Mouse (Mus musculus): Measurements from ENCODE around the gene Endou. TPM values are rescaled to one million over a fixed set of nuclear protein-coding genes. Genes with fewer than 3 reads are reported as not detected.

The Endou gene
- polyA plus RNA-seq, 1 experiment from 2014 or later: 0.20 TPM

DNA sequence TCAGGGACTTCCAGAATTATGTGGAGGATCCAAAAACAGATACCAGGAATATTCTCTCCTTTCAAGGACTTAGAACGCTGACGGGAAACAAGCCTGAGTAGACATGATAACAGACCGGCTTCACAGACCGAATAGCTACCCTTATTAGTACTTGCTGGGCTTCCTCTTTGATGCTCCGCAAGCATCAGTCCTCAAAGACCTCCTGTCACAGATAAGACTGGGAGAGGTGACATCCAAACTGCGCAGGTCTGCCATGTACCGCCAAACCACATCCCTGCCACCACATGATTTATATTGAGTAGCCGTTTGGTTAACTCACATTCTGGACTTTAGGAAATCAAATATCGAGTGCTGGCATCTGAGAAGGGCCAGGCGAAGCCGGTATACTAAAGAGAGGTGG, 14.4 kb downstream of the Endou start:
- Histone ChIP-seq H3K4me2 (replicated peaks; ENCODE audit: low read depth, low read length) (no peak overlapping the region), H3K4me1 (ENCODE audit: control insufficient read depth, insufficient read depth, low read length) (no peaks in the 10 kb centered on the region), H3K27ac (ENCODE audit: low read length) (no peak overlapping the region), H3K9ac (replicated peaks; ENCODE audit: low read depth, low read length) (no peak overlapping the region), H3K27me3 (ENCODE audit: control insufficient read depth, insufficient read depth, low read length) (no peaks in the 10 kb centered on the region), H3K9me3 (ENCODE audit: control insufficient read depth, low read depth, low read length) (no peaks in the 10 kb centered on the region), H3K4me3 (ENCODE audit: low read depth, low read length) (no peak overlapping the region), H3K36me3 (ENCODE audit: control insufficient read depth, insufficient read depth, low read length) (no peaks in the 10 kb centered on the region)
- ATAC-seq (ENCODE audit: insufficient number of reproducible peaks, insufficient read depth, low FRiP score, low read depth): no peak
- 89% methylated on average over 11 of the region's 11 CpGs for WGBS

DNA sequence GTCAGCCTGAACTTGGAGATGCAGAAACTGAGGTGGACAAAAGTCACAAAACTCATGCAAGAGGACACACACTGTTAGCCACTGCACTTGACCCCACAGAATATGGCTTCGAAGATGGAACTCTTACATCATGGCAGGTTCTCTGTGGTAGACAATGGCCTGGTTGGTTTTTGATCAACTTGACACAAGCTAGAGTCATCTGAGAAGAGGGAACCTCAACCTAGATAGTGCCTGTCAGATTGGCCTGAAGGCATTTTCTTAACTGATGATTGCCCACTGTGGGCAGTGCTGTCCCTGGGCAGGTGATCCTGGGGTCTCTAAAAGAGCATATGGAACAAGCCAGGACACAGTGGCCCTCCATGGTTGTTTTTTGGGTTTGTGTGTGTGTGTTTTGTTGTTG, 15.4 kb downstream of the Endou start:
- WGBS: 93% methylated on average over 1 of the region's 1 CpGs
- Histone ChIP-seq H3K4me3 (ENCODE audit: low read depth, low read length) (no peak overlapping the region), H3K27ac (ENCODE audit: low read length) (no peak overlapping the region), H3K9me3 (ENCODE audit: control insufficient read depth, low read depth, low read length) (no peaks in the 10 kb centered on the region), H3K4me1 (ENCODE audit: control insufficient read depth, insufficient read depth, low read length) (no peaks in the 10 kb centered on the region), H3K27me3 (ENCODE audit: control insufficient read depth, insufficient read depth, low read length) (no peaks in the 10 kb centered on the region), H3K9ac (replicated peaks; ENCODE audit: low read depth, low read length) (no peak overlapping the region), H3K36me3 (ENCODE audit: control insufficient read depth, insufficient read depth, low read length) (no peaks in the 10 kb centered on the region), H3K4me2 (replicated peaks; ENCODE audit: low read depth, low read length) (no peak overlapping the region)
- ATAC-seq (ENCODE audit: insufficient number of reproducible peaks, insufficient read depth, low FRiP score, low read depth): no peak

DNA sequence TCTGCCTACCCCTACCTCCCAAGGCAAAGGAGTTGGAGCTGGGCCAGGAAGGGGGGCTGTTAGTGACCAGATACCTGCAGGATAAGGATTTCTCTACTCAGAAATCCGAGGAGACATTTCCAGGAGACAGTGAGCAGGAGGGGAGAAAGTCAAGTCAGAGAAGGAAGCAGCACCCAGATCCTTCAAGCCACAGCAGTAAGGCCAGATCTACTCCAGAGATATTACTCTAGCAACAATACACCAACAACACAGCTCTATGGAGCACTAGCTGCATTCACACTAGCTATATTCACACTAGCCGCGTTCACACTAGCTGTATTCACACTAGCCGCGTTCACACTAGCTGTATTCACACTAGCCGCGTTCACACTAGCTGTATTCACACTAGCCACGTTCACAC, 16.1 kb downstream of the Endou start:
- Histone ChIP-seq H3K4me1 (ENCODE audit: control insufficient read depth, insufficient read depth, low read length) (no peaks in the 10 kb centered on the region), H3K4me2 (replicated peaks; ENCODE audit: low read depth, low read length) (no peak overlapping the region), H3K27me3 (ENCODE audit: control insufficient read depth, insufficient read depth, low read length) (no peaks in the 10 kb centered on the region), H3K9me3 (ENCODE audit: control insufficient read depth, low read depth, low read length) (no peaks in the 10 kb centered on the region), H3K4me3 (ENCODE audit: low read depth, low read length) (no peak overlapping the region), H3K27ac (ENCODE audit: low read length) (no peak overlapping the region), H3K36me3 (ENCODE audit: control insufficient read depth, insufficient read depth, low read length) (no peaks in the 10 kb centered on the region), H3K9ac (replicated peaks; ENCODE audit: low read depth, low read length) (no peak overlapping the region)
- no peak for ATAC-seq (ENCODE audit: insufficient number of reproducible peaks, insufficient read depth, low FRiP score, low read depth)
- 87% methylated on average over 8 of the region's 8 CpGs for WGBS

DNA sequence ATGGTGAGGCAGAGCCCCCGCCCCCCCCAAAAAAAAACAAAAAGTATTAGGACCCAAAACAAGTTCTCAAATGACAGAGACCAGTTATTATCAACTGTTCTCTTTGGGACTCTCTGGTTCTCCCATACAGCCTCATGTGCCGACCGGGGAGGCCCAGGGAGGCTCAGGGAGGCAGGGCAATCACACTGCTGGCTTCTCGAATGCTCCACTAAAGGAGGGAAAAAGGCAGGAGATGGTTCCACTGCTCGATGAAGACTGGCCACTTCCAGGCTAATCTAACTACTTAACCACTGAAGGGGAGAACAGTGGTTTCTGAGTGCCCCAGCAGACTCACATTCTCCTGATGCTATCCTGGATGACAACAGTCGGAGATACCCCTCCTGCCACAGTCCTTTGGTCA, 18.6 kb downstream of the Endou start:
- ATAC-seq (ENCODE audit: insufficient number of reproducible peaks, insufficient read depth, low FRiP score, low read depth): no peak
- no peak overlapping the region for H3K4me3 ChIP-seq (ENCODE audit: low read depth, low read length)
- 63% methylated on average over 6 of the region's 6 CpGs for WGBS
- no peaks in the 10 kb centered on the region for H3K27me3 ChIP-seq (ENCODE audit: control insufficient read depth, insufficient read depth, low read length)
- H3K27ac ChIP-seq (ENCODE audit: low read length): no peak overlapping the region
- no peak overlapping the region for H3K4me2 ChIP-seq (replicated peaks; ENCODE audit: low read depth, low read length)
- H3K9me3 ChIP-seq (ENCODE audit: control insufficient read depth, low read depth, low read length): no peaks in the 10 kb centered on the region
- H3K4me1 ChIP-seq (ENCODE audit: control insufficient read depth, insufficient read depth, low read length): no peaks in the 10 kb centered on the region
- no peaks in the 10 kb centered on the region for H3K36me3 ChIP-seq (ENCODE audit: control insufficient read depth, insufficient read depth, low read length)
- no peak overlapping the region for H3K9ac ChIP-seq (replicated peaks; ENCODE audit: low read depth, low read length)

DNA sequence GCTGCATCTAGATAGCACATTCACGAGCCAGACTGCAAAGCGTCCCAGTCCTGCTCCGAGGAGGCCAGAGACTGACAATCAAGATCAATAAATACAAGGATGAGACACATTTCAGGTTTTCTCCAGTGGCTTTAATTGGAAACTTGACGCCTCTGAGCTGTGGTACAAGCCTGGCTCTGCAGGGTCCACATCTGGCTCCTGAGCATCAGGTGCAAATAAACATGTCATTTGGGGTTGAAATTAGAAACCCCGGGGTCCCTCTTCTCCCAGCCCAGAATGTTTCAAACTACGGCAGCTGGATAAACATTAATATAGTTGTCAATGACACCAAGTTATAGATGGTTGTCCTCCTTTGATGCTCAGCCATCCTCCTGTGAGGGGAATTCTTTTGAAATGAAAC, 20.2 kb downstream of the Endou start:
- Histone ChIP-seq H3K36me3 (ENCODE audit: control insufficient read depth, insufficient read depth, low read length) (no peaks in the 10 kb centered on the region), H3K4me3 (ENCODE audit: low read depth, low read length) (no peak overlapping the region), H3K27ac (ENCODE audit: low read length) (no peak overlapping the region), H3K4me1 (ENCODE audit: control insufficient read depth, insufficient read depth, low read length) (no peaks in the 10 kb centered on the region), H3K9ac (replicated peaks; ENCODE audit: low read depth, low read length) (no peak overlapping the region), H3K9me3 (ENCODE audit: control insufficient read depth, low read depth, low read length) (no peaks in the 10 kb centered on the region), H3K4me2 (replicated peaks; ENCODE audit: low read depth, low read length) (no peak overlapping the region), H3K27me3 (ENCODE audit: control insufficient read depth, insufficient read depth, low read length) (no peaks in the 10 kb centered on the region)
- no peak for ATAC-seq (ENCODE audit: insufficient number of reproducible peaks, insufficient read depth, low FRiP score, low read depth)
- 49% methylated on average over 6 of the region's 6 CpGs for WGBS

DNA sequence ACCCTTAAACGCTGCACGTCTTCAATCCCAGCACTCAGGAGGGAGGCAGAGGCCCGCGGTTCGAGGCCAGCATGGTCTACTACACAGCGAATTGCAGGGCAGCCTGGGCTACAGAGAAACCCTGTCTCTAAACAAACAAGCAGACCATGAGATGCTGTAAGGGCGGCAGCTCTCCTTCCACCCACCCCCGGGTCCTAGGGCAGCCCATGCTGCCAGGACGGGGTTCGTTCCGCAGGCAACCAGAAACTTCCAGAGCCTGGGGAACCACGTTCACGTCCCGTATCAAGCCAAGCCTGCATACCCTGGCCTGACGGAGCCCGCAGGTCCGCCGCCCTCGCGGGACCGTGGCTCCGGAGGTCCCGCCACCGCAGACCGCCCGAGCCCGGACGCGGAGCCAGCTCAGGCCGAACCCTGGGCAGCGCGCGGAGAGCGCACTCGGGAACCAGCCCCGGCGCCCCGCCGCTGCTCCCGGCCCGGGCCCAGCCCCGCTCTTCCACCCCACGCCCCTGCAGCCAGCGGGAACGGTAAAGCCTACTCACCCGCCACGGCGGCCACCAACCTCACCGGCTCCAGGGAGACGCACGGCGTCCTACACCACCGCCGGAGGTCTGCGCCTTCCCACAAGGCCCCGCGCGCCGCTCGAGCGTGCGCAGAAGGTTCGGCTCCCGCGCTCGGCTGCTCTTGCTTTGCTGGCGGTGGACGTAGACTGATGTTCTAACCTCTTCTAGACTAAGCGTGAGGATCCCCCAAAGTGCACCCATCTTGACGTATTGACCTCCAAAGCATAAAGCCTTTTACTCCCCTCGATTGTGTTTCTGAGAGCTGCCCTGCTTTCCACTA, 25.7 kb downstream of the Endou start, which contains the start of gene Rpap3:
TSS of gene Rpap3 (minus strand) at position 615 of the 840 bp plus-strand sequence.
- H3K4me2 ChIP-seq (replicated peaks; ENCODE audit: low read depth, low read length): peak within 1 kb of the TSS; percentile 52
- no peaks in the 10 kb centered on the region for H3K9me3 ChIP-seq (ENCODE audit: control insufficient read depth, low read depth, low read length)
- H3K4me1 ChIP-seq (ENCODE audit: control insufficient read depth, insufficient read depth, low read length): peaks cover 9% of the 10 kb centered on the region
- peaks cover 22% of the 10 kb centered on the region for H3K36me3 ChIP-seq (ENCODE audit: control insufficient read depth, insufficient read depth, low read length)
- no peaks in the 10 kb centered on the region for H3K27me3 ChIP-seq (ENCODE audit: control insufficient read depth, insufficient read depth, low read length)
- H3K27ac ChIP-seq (ENCODE audit: low read length): peak within 1 kb of the TSS; percentile 48
- H3K4me3 ChIP-seq (ENCODE audit: low read depth, low read length): peak within 1 kb of the TSS; percentile 98
- H3K9ac ChIP-seq (replicated peaks; ENCODE audit: low read depth, low read length): peak within 1 kb of the TSS; percentile 87
- WGBS: under 1% methylated on average over 71 of the region's 71 CpGs
- ATAC-seq (ENCODE audit: insufficient number of reproducible peaks, insufficient read depth, low FRiP score, low read depth): peak; percentile 93; the same call in 1 of the 2 replicates

DNA sequence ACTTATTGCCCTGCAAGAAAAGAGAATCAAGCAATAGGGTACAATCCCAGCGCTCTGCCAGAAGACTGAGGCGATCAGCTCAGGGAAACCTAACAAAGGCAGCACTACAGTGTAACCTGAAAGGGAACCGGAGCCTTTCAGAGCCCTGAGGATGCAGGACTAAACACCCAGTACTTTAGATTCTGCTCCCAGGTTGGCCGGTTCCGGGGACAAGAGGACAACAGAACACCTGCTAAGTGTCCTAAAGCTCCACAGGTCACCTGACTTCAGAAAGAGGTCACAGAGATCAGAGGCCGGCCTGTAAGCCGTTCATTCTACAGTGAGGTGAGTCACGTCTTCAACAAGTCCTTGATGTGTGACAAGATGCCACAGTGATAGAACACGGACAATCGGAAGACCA, 34.5 kb downstream of the Endou start:
- 84% methylated on average over 10 of the region's 10 CpGs for WGBS
- Histone ChIP-seq H3K36me3 (ENCODE audit: control insufficient read depth, insufficient read depth, low read length) (peaks cover 60% of the 10 kb centered on the region), H3K4me3 (ENCODE audit: low read depth, low read length) (no peak overlapping the region)

DNA sequence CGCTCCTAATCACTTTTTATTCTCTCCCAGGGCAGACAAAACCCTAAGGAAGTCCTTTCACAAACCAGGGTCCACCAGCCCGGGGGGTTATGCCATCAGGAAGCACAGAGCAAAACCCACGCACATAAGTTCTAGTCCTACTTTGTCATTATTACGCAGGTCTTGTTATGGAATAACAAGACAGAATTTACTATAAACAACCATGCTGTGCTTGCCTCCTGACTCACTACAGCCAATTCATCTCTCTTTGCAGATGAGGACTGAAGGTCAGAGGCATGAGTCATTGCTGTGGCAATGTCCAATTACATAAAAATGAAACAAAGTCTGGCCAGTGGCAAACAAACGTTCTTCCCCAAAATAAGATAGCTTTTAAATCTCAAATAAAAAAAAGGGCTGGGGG, 37.7 kb downstream of the Endou start:
- no peak overlapping the region for H3K4me3 ChIP-seq (ENCODE audit: low read depth, low read length)
- no peaks in the 10 kb centered on the region for H3K9me3 ChIP-seq (ENCODE audit: control insufficient read depth, low read depth, low read length)
- WGBS: 87% methylated on average over 5 of the region's 5 CpGs
- no peak overlapping the region for H3K9ac ChIP-seq (replicated peaks; ENCODE audit: low read depth, low read length)
- no peaks in the 10 kb centered on the region for H3K4me1 ChIP-seq (ENCODE audit: control insufficient read depth, insufficient read depth, low read length)
- no peaks in the 10 kb centered on the region for H3K27me3 ChIP-seq (ENCODE audit: control insufficient read depth, insufficient read depth, low read length)
- H3K27ac ChIP-seq (ENCODE audit: low read length): no peak overlapping the region
- no peak overlapping the region for H3K4me2 ChIP-seq (replicated peaks; ENCODE audit: low read depth, low read length)
- ATAC-seq (ENCODE audit: insufficient number of reproducible peaks, insufficient read depth, low FRiP score, low read depth): no peak
- peaks cover 44% of the 10 kb centered on the region for H3K36me3 ChIP-seq (ENCODE audit: control insufficient read depth, insufficient read depth, low read length)

More for the DNA sequence above, 34.5 kb downstream of the Endou start:
- ATAC-seq (ENCODE audit: insufficient number of reproducible peaks, insufficient read depth, low FRiP score, low read depth): no peak
- H3K27ac ChIP-seq (ENCODE audit: low read length): peak overlapping the region; percentile 44; the same call in 1 of the 2 replicates
- H3K4me1 ChIP-seq (ENCODE audit: control insufficient read depth, insufficient read depth, low read length): no peaks in the 10 kb centered on the region
- H3K4me2 ChIP-seq (replicated peaks; ENCODE audit: low read depth, low read length): no peak overlapping the region
- no peak overlapping the region for H3K9ac ChIP-seq (replicated peaks; ENCODE audit: low read depth, low read length)
- no peaks in the 10 kb centered on the region for H3K27me3 ChIP-seq (ENCODE audit: control insufficient read depth, insufficient read depth, low read length)
- H3K9me3 ChIP-seq (ENCODE audit: control insufficient read depth, low read depth, low read length): no peaks in the 10 kb centered on the region

DNA sequence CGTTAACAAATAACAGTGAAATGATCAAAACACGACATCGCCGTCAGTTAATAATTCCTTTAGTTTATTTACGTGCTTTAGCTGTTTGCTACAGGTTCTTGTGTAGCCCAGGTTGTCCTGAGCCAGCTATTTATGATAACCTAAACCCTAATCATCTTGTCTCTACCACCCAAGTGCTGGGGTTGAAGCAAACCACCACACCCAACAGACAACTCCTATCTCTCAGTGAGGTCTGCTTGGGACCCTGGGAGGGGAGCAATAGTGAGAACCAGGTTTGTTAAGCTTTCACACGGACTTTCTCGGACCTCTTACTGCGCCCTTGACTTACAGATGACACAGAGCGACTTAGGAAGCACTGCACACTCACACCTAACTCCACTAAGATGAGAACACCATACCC, 47.0 kb downstream of the Endou start:
- ATAC-seq (ENCODE audit: insufficient number of reproducible peaks, insufficient read depth, low FRiP score, low read depth): no peak
- H3K27me3 ChIP-seq (ENCODE audit: control insufficient read depth, insufficient read depth, low read length): no peaks in the 10 kb centered on the region
- H3K4me1 ChIP-seq (ENCODE audit: control insufficient read depth, insufficient read depth, low read length): no peaks in the 10 kb centered on the region
- no peak overlapping the region for H3K27ac ChIP-seq (ENCODE audit: low read length)
- no peak overlapping the region for H3K4me3 ChIP-seq (ENCODE audit: low read depth, low read length)
- no peak overlapping the region for H3K9ac ChIP-seq (replicated peaks; ENCODE audit: low read depth, low read length)
- H3K9me3 ChIP-seq (ENCODE audit: control insufficient read depth, low read depth, low read length): no peaks in the 10 kb centered on the region
- H3K36me3 ChIP-seq (ENCODE audit: control insufficient read depth, insufficient read depth, low read length): peaks cover 57% of the 10 kb centered on the region
- no peak overlapping the region for H3K4me2 ChIP-seq (replicated peaks; ENCODE audit: low read depth, low read length)
- WGBS: 96% methylated on average over 9 of the region's 9 CpGs
